Mouse (Mus musculus) hindbrain, postnatal 0 days (tissue): Measurements from ENCODE around the gene Pnmt. TPM values are rescaled to one million over a fixed set of nuclear protein-coding genes. Genes with fewer than 3 reads are reported as not detected.

Source experiments
- ATAC-seq: fragments of 200-750 bp; cut with Nextera tagmentation; 2 replicates; pipeline ENCODE4 v1.8.0; 2017; ENCODE audit warnings: mild to moderate bottlenecking, moderate TSS enrichment, moderate library complexity
- DNase-seq: peaks from one replicate; pipeline ENCODE4 v3.0.0-alpha.2; 2015; ENCODE audit warnings: low spot score
- H3K27ac ChIP-seq: fragments of 300-500 bp; sonication (generic); 2 replicates; pipeline ENCODE4 v1.5.1; 2014; ENCODE audit warnings: mild to moderate bottlenecking
- H3K27me3 ChIP-seq: fragments of 300-500 bp; sonication (generic); 2 replicates; pipeline ENCODE4 v1.6.1; 2014; ENCODE audit warnings: low read length, mixed read lengths; ENCODE audit not compliant: insufficient read depth
- H3K36me3 ChIP-seq: fragments of 300-500 bp; sonication (generic); 2 replicates; pipeline ENCODE4 v1.6.1; 2014; ENCODE audit warnings: low read length, mixed read lengths; ENCODE audit not compliant: insufficient read depth
- H3K4me1 ChIP-seq: fragments of 300-500 bp; sonication (generic); 2 replicates; pipeline ENCODE4 v1.6.1; 2014; ENCODE audit warnings: antibody characterized with exemption, low read length, mixed read lengths; ENCODE audit not compliant: insufficient read depth
- H3K4me2 ChIP-seq: fragments of 300-500 bp; sonication (generic); 2 replicates; pipeline ENCODE4 v1.6.1; 2014; ENCODE audit warnings: low read depth, mild to moderate bottlenecking, low read length, moderate library complexity, mixed read lengths
- H3K4me3 ChIP-seq: fragments of 300-500 bp; sonication (generic); 2 replicates; pipeline ENCODE4 v1.5.1; 2014; ENCODE audit warnings: low read length
- H3K9ac ChIP-seq: fragments of 300-500 bp; sonication (generic); replicated peaks from 2 replicates; pipeline ENCODE4 v1.6.1; 2014; ENCODE audit warnings: mild to moderate bottlenecking, low read length, moderate library complexity, mixed read lengths
- H3K9me3 ChIP-seq: fragments of 300-500 bp; sonication (generic); 2 replicates; pipeline ENCODE4 v1.6.1; 2016; ENCODE audit warnings: low read length, mixed read lengths
- CTCF ChIP-seq: IDR thresholded peaks from 2 replicates; pipeline ENCODE4 v1.5.1; 2016; ENCODE audit warnings: antibody characterized with exemption, control low read depth, low read depth
- WGBS: fragments of 180-500 bp; shearing (Covaris S2); extraction: QIAGEN DNeasy Blood & Tissue Kit; methylation state at CpG from one replicate; pipeline ENCODE4 v1.1.7; 2014; 5-methylcytosine and 5-hydroxymethylcytosine counted together
- polyA plus RNA-seq: library from polyadenylated mRNA; unstranded; fragments of >200 nt; fragmentation: Nextera tagmentation; extraction: Ambion mirVana; gene quantifications from 2 replicates; pipeline ENCODE4 v1.2.1, GENCODE M21; 2015
- total RNA-seq: library from RNA; depleted of rRNA; stranded (reverse); fragments of >200 nt; gene quantifications from 2 replicates; pipeline ENCODE4 v1.2.3, GENCODE M21; 2014

Pnmt gene
- total and polyA plus RNA-seq, 2 experiments from 2014 or later, result 5.4 TPM

DNA sequence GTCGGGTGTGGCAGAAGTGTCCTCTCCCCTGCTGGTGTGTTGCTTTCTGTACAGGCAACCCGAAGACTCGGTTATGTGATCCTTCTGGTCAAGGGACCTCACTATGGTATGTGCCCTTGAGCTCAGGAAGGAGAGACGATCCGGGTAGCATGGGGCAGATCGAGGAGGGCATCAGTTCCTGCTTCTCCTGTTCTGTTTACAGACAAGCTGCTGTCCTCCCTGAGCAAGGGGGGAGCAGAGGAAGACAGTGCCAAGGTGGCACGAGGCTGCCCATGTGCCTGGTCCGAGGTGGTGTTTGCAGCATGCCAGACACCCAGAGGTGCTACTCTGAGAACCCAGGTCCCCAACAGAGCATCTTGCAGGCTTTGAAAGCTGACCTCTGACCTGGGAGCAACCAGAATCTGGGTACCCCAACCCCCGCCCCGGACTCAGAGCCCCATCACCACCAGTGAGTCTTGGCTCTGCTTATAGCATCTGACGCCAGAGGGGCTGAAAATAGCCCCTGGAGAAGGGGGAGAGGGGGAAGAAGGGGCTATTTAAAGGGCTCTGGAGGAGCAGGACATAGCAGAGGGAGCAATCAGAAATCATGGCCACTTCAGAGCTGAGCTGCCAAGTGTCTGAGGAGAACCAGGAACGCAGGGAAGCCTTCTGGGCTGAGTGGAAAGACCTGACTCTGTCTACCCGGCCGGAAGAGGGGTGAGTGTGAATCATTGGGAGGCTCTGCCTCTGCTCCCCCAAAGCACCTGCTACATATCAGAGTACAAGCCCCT is 2.8 kb upstream of the Pnmt start, which contains the start of gene Tcap:
Gene Tcap, plus strand, starts transcription at position 551 of the 770 bp plus-strand sequence.
- WGBS, result 66% methylated on average over 14 of the region's 14 CpGs
- no peak for TF ChIP-seq CTCF
- H3K27me3 ChIP-seq, result peaks cover 5% of the 10 kb centered on the region; the same call in 1 of the 2 replicates

DNA sequence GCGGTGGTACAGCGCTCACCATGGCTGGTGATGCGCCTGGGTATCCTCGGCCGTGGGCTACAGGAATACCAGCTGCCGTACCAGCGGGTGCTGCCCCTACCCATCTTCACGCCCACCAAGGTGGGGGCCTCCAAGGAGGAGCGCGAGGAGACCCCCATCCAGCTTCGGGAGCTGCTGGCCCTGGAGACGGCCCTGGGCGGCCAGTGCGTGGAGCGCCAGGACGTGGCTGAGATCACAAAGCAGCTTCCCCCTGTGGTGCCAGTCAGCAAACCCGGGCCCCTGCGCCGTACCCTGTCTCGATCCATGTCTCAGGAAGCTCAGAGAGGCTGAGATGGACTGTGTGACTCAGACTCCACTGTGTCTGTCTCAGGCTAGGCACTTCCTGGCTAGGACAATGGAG is 2.0 kb upstream of the Pnmt start:
- no peak overlapping the region for H3K4me2 ChIP-seq
- peaks cover 5% of the 10 kb centered on the region; the same call in 1 of the 2 replicates for H3K27me3 ChIP-seq
- no peak for TF ChIP-seq CTCF
- ATAC-seq (no peak), DNase-seq (no peak)
- no peaks in the 10 kb centered on the region for H3K4me1 ChIP-seq
- no peak overlapping the region for H3K9ac ChIP-seq
- H3K9me3 ChIP-seq, result no peaks in the 10 kb centered on the region
- 67% methylated on average over 20 of the region's 20 CpGs for WGBS
- H3K27ac ChIP-seq, result no peak overlapping the region
- no peaks in the 10 kb centered on the region for H3K36me3 ChIP-seq
- H3K4me3 ChIP-seq, result no peak overlapping the region

More for the DNA sequence above, 2.8 kb upstream of the Pnmt start, which contains the start of gene Tcap:
- Histone ChIP-seq H3K4me1 (no peaks in the 10 kb centered on the region), H3K36me3 (peaks cover 1% of the 10 kb centered on the region; the same call in 1 of the 2 replicates), H3K9ac (no peak within 1 kb of the TSS), H3K4me3 (no peak within 1 kb of the TSS), H3K4me2 (no peak within 1 kb of the TSS), H3K27ac (no peak within 1 kb of the TSS), H3K9me3 (no peaks in the 10 kb centered on the region)
- ATAC-seq (no peak), DNase-seq (no peak)

DNA sequence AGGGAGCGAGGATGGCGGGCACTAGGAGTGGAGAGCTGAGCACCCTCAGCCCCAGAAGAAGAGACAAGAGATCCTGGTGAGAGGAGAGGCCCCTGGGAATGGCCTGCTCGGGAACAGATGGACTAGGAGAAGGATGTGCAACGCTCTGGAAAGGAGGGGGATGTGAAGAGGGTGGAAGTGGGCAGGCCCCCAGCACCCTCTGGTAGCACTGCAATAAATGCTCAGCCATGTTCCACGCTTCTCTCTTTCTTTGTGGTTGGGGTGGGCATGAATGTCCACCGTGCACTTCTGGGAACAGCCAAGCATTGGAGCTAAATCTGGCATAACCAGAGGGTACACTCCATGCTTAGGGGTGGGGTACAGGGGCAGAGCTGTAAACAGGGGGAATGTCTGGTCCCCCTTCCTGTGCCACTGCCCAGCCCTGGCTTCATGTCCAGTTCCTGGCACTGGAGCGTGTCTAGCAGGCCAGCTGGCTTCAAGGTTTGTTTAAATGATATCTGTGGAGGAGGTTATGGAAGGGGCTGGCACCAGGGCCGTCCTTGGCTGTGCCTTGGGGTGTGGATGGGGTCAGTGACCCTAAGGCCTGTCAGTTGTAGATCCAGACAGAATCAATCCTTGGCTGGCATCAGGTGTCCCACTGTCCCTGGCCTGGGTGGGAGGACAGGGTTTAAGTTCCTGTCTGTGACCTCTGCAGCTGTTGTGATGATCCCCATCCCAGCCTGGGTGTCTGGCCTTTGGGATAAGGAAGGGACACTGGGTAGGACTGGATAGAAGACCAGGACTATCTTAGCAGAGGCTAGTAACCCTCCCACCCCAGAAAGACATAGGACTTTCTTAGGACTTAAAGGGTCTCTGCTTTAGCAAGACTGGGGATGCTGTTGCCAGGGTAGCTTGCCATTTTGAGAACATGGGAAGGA is 1.3 kb upstream of the Pnmt start:
- Histone ChIP-seq H3K36me3 (no peaks in the 10 kb centered on the region), H3K9me3 (no peaks in the 10 kb centered on the region), H3K27ac (no peak overlapping the region), H3K4me1 (no peaks in the 10 kb centered on the region), H3K9ac (no peak overlapping the region), H3K27me3 (peaks cover 5% of the 10 kb centered on the region; the same call in 1 of the 2 replicates), H3K4me2 (no peak overlapping the region), H3K4me3 (no peak overlapping the region)
- WGBS, result 51% methylated on average over 8 of the region's 8 CpGs
- no peak for TF ChIP-seq CTCF
- DNase-seq, result no peak
- ATAC-seq, result peak; percentile 28; the same call in 1 of the 2 replicates

DNA sequence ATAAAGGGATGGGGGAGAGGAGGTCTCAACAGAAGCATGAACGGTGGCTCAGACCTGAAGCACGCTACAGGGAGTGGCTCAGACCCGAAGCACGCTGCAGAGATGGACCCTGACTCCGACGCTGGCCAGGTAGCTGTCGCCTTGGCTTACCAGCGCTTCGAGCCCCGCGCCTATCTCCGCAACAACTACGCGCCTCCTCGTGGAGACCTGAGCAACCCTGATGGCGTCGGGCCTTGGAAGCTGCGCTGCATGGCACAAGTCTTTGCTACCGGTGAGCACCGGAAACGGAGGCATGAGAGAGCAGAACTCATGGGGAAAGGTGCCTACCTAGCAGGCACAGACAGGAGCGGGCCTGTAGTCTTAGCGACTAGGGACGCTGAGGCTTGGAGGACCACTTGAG is 346 bp downstream of the Pnmt start:
- DNase-seq (no peak), ATAC-seq (no peak)
- Histone ChIP-seq H3K4me3 (no peak overlapping the region), H3K36me3 (no peaks in the 10 kb centered on the region), H3K9me3 (no peaks in the 10 kb centered on the region), H3K27me3 (peaks cover 5% of the 10 kb centered on the region; the same call in 1 of the 2 replicates), H3K4me1 (no peaks in the 10 kb centered on the region), H3K4me2 (no peak overlapping the region), H3K27ac (no peak overlapping the region), H3K9ac (no peak overlapping the region)
- TF ChIP-seq CTCF, result peak; percentile 25; the same call in 1 of the 2 replicates
- WGBS, result 21% methylated on average over 24 of the region's 24 CpGs

DNA sequence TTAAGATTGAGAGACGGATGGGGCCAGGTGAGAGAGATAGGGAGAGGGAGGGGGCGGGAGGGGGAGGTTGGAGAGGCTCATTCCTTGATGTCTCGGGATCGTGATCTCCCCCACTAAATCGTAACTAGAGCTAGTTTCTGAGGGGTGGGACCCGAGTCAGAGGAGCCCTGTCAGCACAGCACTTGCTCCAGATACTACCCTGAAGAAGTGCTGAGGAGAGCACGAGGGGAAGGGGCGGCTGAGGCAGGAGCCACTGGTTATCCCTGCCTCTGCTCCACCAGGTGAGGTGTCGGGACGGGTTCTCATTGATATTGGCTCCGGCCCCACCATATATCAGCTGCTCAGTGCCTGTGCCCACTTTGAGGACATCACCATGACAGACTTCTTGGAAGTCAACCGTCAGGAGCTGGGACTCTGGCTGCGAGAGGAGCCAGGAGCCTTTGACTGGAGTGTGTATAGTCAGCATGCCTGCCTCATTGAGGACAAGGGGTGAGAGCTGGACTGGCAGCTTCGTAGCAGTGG is 867 bp downstream of the Pnmt start:
- Histone ChIP-seq H3K27ac (no peak overlapping the region), H3K4me2 (no peak overlapping the region), H3K36me3 (no peaks in the 10 kb centered on the region), H3K27me3 (peaks cover 5% of the 10 kb centered on the region; the same call in 1 of the 2 replicates), H3K4me1 (no peaks in the 10 kb centered on the region), H3K4me3 (no peak overlapping the region), H3K9ac (no peak overlapping the region), H3K9me3 (no peaks in the 10 kb centered on the region)
- DNase-seq, result no peak
- 60% methylated on average over 14 of the region's 14 CpGs for WGBS
- no peak for TF ChIP-seq CTCF
- ATAC-seq, result no peak

DNA sequence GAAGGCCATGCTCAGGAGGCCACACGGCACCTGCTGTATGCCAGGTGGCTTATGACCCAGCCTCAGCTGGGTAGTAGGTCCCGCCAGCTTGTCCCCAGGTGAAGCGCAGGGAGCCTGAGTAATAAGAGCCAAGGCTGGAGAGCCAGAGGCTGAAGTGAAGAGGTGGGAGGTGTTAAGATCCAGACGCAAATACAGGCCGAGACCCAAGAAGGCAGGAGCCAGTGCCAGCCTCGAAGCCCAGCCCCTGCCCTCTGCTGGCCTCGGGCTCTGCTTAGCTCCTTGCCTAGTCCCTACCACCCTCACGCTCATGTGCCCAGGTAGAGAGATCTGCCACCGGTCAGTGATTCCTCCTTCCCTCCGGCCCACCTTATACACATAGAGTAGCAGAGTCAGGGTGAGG is 2.0 kb downstream of the Pnmt start:
- ATAC-seq (no peak), DNase-seq (no peak)
- peaks cover 5% of the 10 kb centered on the region; the same call in 1 of the 2 replicates for H3K27me3 ChIP-seq
- H3K4me1 ChIP-seq, result no peaks in the 10 kb centered on the region
- H3K4me2 ChIP-seq, result no peak overlapping the region
- H3K36me3 ChIP-seq, result no peaks in the 10 kb centered on the region
- no peak overlapping the region for H3K27ac ChIP-seq
- H3K9me3 ChIP-seq, result no peaks in the 10 kb centered on the region
- no peak for TF ChIP-seq CTCF
- 76% methylated on average over 10 of the region's 10 CpGs for WGBS
- H3K4me3 ChIP-seq, result no peak overlapping the region
- no peak overlapping the region for H3K9ac ChIP-seq
